Mouse (Mus musculus): ENCODE data around the gene Cyb5rl. TPM values are rescaled to one million over a fixed set of nuclear protein-coding genes. Genes with fewer than 3 reads are reported as not detected.

The Cyb5rl gene
- total RNA-seq, 2 experiments from 2014 or later, result 19.3 to 21.4 TPM

- intact Hi-C loops (cut with DNase I), result no loop called here
- no peak for DNase-seq
These were observed 8.0 kb upstream of the Cyb5rl start for GRCm38 (mm10) chr4:107058781-107059180.

DNA sequence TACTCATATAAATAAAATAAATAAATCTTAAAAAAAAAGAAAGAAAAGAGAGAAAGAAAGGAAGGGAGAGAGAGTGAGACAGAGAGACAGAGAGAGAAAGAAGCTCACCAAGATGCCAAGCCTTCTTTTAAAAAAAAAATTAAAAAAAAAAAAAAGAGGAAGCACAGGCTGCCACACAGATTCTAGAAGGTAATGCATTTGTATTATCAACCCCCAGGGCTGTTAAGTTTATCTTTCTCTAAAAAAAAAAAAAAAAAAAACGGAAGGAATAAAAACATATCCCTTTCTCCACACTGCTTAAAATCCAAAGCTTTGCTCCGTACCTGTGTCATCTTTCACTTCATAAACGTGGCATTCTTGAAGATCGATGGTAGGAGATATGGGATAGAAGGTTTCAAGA is 5.2 kb upstream of the Cyb5rl start:
- no peak for DNase-seq
- intact Hi-C loops (cut with DNase I), result no loop called here

DNA sequence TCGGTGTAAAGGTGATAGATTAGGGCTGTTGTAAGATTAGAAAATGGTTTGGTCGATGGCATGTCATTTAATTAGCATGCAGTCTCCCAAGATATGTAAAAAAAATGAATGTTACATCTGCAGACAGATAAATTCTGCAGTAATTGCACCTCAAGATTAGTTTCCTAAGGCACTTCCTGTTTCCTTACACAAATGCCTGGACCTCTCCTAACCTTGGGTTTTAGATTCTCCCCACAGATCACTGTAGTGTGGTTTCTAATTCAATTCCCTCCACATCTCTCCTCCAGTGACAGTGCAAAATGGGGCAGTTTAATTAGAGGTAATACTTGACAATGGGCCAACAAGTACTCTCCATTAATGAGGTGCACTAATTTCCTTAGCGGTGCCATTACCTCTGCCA is 3.6 kb upstream of the Cyb5rl start:
- intact Hi-C loops (cut with DNase I), result no loop called here
- DNase-seq, result no peak

GRCm38 (mm10) chr4:107064394-107065098 is 2.2 kb upstream of the Cyb5rl start:
- DNase-seq, result no peak
- intact Hi-C loops (cut with DNase I), result loop anchor here (5.0 kb wide), 1 partner anchor 152 kb away; the partner anchor contains the start of gene Ssbp3

GRCm38 (mm10) chr4:107067151-107067840 is 508 bp downstream of the Cyb5rl start:
- intact Hi-C loops (cut with DNase I), result loop anchor here (2.0 to 5.0 kb wide), 3 partner anchors 96 to 228 kb away; partner anchors contain the start of gene Ssbp3
- peak in 1 of 2 experiments; percentile 35 for DNase-seq

- intact Hi-C loops (cut with DNase I), result no loop called here
- DNase-seq, result no peak
These were observed 5.6 kb downstream of the Cyb5rl start for GRCm38 (mm10) chr4:107072343-107072742.

DNA sequence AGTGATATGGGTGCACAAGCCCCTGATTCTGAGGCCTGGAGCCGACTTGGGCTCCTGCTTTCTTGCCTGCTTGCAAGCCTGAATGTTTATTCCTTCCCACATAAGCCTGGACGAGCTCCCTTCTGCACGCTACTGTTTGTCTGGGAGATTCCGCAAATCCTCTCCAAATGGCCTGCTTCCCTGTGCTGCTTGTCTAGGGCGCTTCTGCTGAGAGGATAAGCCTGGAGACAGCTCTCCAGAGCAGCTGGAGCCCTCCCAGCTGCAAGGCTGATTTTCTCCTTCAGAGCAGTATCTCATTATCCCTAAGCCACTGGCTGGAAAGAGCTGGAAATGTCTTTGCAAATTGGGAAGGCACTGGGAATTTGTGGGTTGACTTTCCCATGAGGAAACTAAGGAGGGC is 8.7 kb downstream of the Cyb5rl start:
- no peak for DNase-seq
- intact Hi-C loops (cut with DNase I), result no loop called here

GRCm38 (mm10) chr4:107078894-107079293 is 12.1 kb downstream of the Cyb5rl start:
- DNase-seq, result no peak
- intact Hi-C loops (cut with DNase I), result no loop called here

DNA sequence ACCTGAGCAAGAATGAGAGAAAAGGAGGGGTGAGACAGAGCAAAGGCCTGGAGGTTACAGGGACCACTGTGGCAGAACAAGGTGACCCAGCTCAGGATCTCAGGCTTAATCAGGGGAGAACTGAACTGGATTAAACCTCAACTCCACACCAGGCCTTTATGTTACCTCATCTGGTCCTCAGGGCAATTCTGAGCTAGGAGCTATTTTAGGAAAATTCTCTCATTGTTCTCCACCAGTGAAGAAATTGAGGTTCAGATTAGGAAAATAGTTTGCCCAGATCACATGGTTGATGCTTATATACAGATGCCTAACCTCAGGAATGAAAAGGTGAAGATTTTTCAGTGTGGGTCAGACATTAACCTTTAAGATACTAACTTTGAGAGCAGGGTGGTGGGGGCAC is 12.9 kb downstream of the Cyb5rl start:
- DNase-seq, result no peak
- intact Hi-C loops (cut with DNase I), result no loop called here

- no peak for DNase-seq
- intact Hi-C loops (cut with DNase I), result no loop called here
These were observed 15.4 kb downstream of the Cyb5rl start for GRCm38 (mm10) chr4:107082185-107082584.

- intact Hi-C loops (cut with DNase I), result no loop called here
- no peak for DNase-seq
These were observed 16.3 kb downstream of the Cyb5rl start for GRCm38 (mm10) chr4:107083126-107083525.

DNA sequence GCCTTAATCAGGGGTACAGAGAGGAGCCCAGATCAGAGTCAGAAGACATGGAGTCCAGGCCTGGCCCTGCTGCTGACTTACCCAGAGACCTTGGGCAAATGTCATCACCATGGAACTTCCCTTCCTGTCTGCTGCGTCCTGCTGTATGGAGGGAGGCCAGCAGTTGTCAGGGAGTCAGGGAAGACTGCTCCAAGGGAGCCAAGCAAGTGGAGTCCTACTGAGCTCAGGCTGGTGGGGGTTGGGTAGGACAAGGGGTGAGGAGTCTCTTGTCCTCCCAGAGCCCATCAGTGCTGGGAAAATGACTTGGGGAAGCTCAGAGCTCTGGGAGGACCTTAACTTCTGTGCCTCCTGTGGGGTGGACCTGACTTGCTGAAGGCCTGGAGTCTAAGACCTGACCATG is 17.6 kb downstream of the Cyb5rl start:
- no peak for DNase-seq

DNA sequence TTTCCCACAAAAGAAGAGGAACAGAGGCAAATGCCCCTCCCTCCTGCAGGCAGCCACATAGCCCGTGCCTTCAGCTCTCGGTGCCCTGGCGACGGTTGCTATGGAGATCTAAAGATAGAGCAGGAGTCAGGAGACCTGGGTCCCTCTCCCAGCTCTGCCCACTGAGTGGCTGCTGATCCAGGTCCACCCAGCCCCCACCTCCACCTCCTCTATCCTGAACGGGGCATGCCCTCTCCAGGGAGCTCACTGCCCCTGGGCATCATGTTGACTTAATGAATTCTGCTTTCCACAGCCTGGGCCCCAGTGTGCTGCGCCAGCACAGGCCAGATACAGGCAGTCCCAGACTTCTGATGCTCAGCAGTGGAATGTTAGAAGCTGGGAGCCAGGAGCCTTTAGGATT is 18.1 kb downstream of the Cyb5rl start:
- intact Hi-C loops (cut with DNase I), result no loop called here
- DNase-seq, result no peak

More for the DNA sequence above, 17.6 kb downstream of the Cyb5rl start:
- intact Hi-C loops (cut with DNase I), result no loop called here

DNA sequence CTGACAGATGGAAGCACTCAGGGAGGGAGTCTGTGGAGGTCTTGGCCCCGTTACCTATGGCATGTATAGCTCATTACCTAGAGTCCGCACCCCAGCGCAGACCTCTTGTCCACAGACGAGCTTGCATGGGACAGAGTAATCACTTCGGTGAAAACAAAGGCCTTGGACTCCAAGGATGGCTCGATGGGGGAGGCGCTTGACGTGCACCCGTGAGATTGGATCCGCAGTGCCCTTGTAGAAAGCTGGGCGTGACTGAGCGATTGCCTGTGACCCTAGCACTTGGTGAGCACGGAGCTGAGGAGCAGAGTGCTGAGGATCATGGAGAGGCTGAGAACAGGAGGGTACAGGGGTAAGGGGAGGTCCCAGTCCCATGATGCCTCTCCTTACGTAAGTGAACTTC is 24.9 kb downstream of the Cyb5rl start:
- intact Hi-C loops (cut with DNase I), result no loop called here

GRCm38 (mm10) chr4:107094484-107095187 is 27.8 kb downstream of the Cyb5rl start:
- intact Hi-C loops (cut with DNase I), result no loop called here
- no peak for DNase-seq

More for the DNA sequence above, 24.9 kb downstream of the Cyb5rl start:
- no peak for DNase-seq

DNA sequence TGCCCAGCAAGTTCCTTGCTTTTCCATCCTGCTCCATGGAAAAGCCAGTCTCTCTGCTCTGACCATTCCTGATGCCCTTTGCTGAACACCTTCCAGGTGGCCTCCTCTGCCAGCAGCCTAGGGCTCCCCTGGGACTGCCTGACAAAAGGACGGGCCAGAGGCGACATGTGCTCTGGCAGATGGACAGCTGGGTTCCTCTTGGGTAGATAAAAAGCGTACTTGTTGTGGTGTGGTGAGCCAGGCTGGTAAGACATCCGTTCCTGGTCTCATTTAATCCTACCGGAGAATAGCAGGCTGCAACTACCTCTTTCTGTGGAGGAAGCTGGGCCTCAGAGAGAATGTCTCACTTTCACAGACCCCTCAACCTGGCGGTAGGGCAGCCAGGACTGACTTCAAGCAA is 29.3 kb downstream of the Cyb5rl start:
- intact Hi-C loops (cut with DNase I), result no loop called here
- no peak for DNase-seq

- DNase-seq, result no peak
- intact Hi-C loops (cut with DNase I), result no loop called here
These were observed 30.1 kb downstream of the Cyb5rl start, which contains the start of gene Cdcp2 for GRCm38 (mm10) chr4:107096841-107097373. Gene Cdcp2, plus strand, starts transcription at chr4:107096891.

GRCm38 (mm10) chr4:107097871-107098270 is 31.1 kb downstream of the Cyb5rl start:
- no peak for DNase-seq
- intact Hi-C loops (cut with DNase I), result no loop called here

GRCm38 (mm10) chr4:107098375-107098774 is 31.6 kb downstream of the Cyb5rl start:
- intact Hi-C loops (cut with DNase I), result no loop called here

GRCm38 (mm10) chr4:107098791-107099525 is 32.2 kb downstream of the Cyb5rl start:
- intact Hi-C loops (cut with DNase I), result no loop called here
- DNase-seq, result no peak

More at GRCm38 (mm10) chr4:107098375-107098774, 31.6 kb downstream of the Cyb5rl start:
- no peak for DNase-seq

Measured in heart, postnatal 36 days (tissue).